Mouse (Mus musculus): Measurements from ENCODE around the gene App.

Gene App

GRCm38 (mm10) chr16:85150902-85151301, 22.7 kb downstream of the App start:
- DNase-seq = no peak

GRCm38 (mm10) chr16:85149509-85149871, 24.1 kb downstream of the App start:
- no peak for DNase-seq

- DNase-seq = peak in 1 of 2 experiments; percentile 21
Measured at GRCm38 (mm10) chr16:85148615-85149508, 24.7 kb downstream of the App start.

GRCm38 (mm10) chr16:85147440-85147839, 26.1 kb downstream of the App start:
- DNase-seq = no peak

- no peak for DNase-seq
Measured at GRCm38 (mm10) chr16:85145771-85146178, 27.8 kb downstream of the App start.

- no peak for DNase-seq
Measured at GRCm38 (mm10) chr16:85145369-85145768, 28.2 kb downstream of the App start.

GRCm38 (mm10) chr16:85144401-85144800, 29.2 kb downstream of the App start:
- no peak for DNase-seq

- DNase-seq = no peak
Measured at GRCm38 (mm10) chr16:85143863-85144262, 29.7 kb downstream of the App start.

GRCm38 (mm10) chr16:85143188-85143587, 30.4 kb downstream of the App start:
- no peak for DNase-seq

GRCm38 (mm10) chr16:85141404-85141803, 32.2 kb downstream of the App start:
- no peak for DNase-seq

- no peak for DNase-seq
Measured at GRCm38 (mm10) chr16:85139178-85139604, 34.4 kb downstream of the App start.

GRCm38 (mm10) chr16:85137348-85137747, 36.2 kb downstream of the App start:
- no peak for DNase-seq

GRCm38 (mm10) chr16:85136046-85136445, 37.5 kb downstream of the App start:
- DNase-seq = no peak

- DNase-seq = no peak
Measured at GRCm38 (mm10) chr16:85133468-85133881, 40.1 kb downstream of the App start.

GRCm38 (mm10) chr16:85133057-85133456, 40.5 kb downstream of the App start:
- no peak for DNase-seq

- DNase-seq = no peak
Measured at GRCm38 (mm10) chr16:85132182-85132581, 41.4 kb downstream of the App start.

GRCm38 (mm10) chr16:85130861-85131556, 42.6 kb downstream of the App start:
- no peak for DNase-seq

- no peak for DNase-seq
Measured at GRCm38 (mm10) chr16:85128693-85129657, 44.6 kb downstream of the App start.

- no peak for DNase-seq
Measured at GRCm38 (mm10) chr16:85128347-85128664, 45.3 kb downstream of the App start.

GRCm38 (mm10) chr16:85127661-85128346, 45.8 kb downstream of the App start:
- DNase-seq = no peak

GRCm38 (mm10) chr16:85124649-85125048, 48.9 kb downstream of the App start:
- DNase-seq = no peak

GRCm38 (mm10) chr16:85121983-85122382, 51.6 kb downstream of the App start:
- DNase-seq = no peak

All from spleen, adult 18-20 months (tissue).